Mouse (Mus musculus) forebrain, embryonic 13.5 days (tissue): ENCODE measurements around the gene Ifna2. TPM values are rescaled to one million over a fixed set of nuclear protein-coding genes. Genes with fewer than 3 reads are reported as not detected.

Experiments
- ATAC-seq: fragments of 200-750 bp; cut with Nextera tagmentation; 2 replicates; pipeline ENCODE4 v1.8.0; 2017
- H3K27ac ChIP-seq: fragments of 300-500 bp; sonication (generic); 2 replicates; pipeline ENCODE4 v1.5.1; 2015; ENCODE audit warnings: inconsistent platforms, mild to moderate bottlenecking, moderate library complexity
- H3K27me3 ChIP-seq: fragments of 300-500 bp; sonication (generic); 2 replicates; pipeline ENCODE4 v1.6.1; 2015; ENCODE audit warnings: mild to moderate bottlenecking, inconsistent platforms
- H3K36me3 ChIP-seq: fragments of 300-500 bp; sonication (generic); 2 replicates; pipeline ENCODE4 v1.6.1; 2015; ENCODE audit warnings: mild to moderate bottlenecking, inconsistent platforms; ENCODE audit not compliant: poor library complexity, severe bottlenecking
- H3K4me1 ChIP-seq: fragments of 300-500 bp; sonication (generic); 2 replicates; pipeline ENCODE4 v1.6.1; 2015; ENCODE audit warnings: inconsistent platforms
- H3K4me2 ChIP-seq: fragments of 300-500 bp; sonication (generic); 2 replicates; pipeline ENCODE4 v1.6.1; 2015; ENCODE audit warnings: inconsistent platforms, mild to moderate bottlenecking, moderate library complexity
- H3K4me3 ChIP-seq: fragments of 300-500 bp; sonication (generic); 2 replicates; pipeline ENCODE4 v1.5.1; 2015; ENCODE audit warnings: mild to moderate bottlenecking, inconsistent platforms
- H3K9ac ChIP-seq: fragments of 300-500 bp; sonication (generic); 2 replicates; pipeline ENCODE4 v1.6.1; 2015; ENCODE audit warnings: mild to moderate bottlenecking, inconsistent platforms
- H3K9me3 ChIP-seq: fragments of 300-500 bp; sonication (generic); replicated peaks from 2 replicates; pipeline ENCODE4 v1.6.1; 2016; ENCODE audit warnings: inconsistent platforms
- WGBS: fragments of 180-500 bp; shearing (Covaris S2); methylation state at CpG from one replicate; pipeline ENCODE4 v1.1.7; 2015; 5-methylcytosine and 5-hydroxymethylcytosine counted together
- polyA plus RNA-seq: library from polyadenylated mRNA; unstranded; fragments of >200 nt; fragmentation: Nextera tagmentation; extraction: Ambion mirVana; gene quantifications from 2 replicates; pipeline ENCODE4 v1.2.1, GENCODE M21; 2015

The Ifna2 gene
- polyA plus RNA-seq, 1 experiment from 2014 or later = not detected

GRCm38 (mm10) chr4:88641077-88641831, 42.5 kb downstream of the Ifna2 start:
- Histone ChIP-seq H3K9me3 (no peaks in the 10 kb centered on the region; the same call in 1 of the 2 replicates), H3K36me3 (no peaks in the 10 kb centered on the region), H3K9ac (no peak overlapping the region), H3K4me3 (0 out of 2 replicates have a peak overlapping the region, but pooled peaks have one; percentile 27), H3K27me3 (no peaks in the 10 kb centered on the region), H3K4me2 (peak overlapping the region; percentile 49), H3K4me1 (no peaks in the 10 kb centered on the region), H3K27ac (no peak overlapping the region)
- ATAC-seq = peak; percentile 97
- 14% methylated on average over 11 of the region's 11 CpGs for WGBS

- H3K9me3 ChIP-seq = no peaks in the 10 kb centered on the region; the same call in 1 of the 2 replicates
- no peaks in the 10 kb centered on the region for H3K4me1 ChIP-seq
- no peaks in the 10 kb centered on the region for H3K27me3 ChIP-seq
- H3K36me3 ChIP-seq = no peaks in the 10 kb centered on the region
- ATAC-seq = no peak
- no peak overlapping the region for H3K9ac ChIP-seq
- WGBS = 66% methylated on average over 8 of the region's 8 CpGs
- H3K27ac ChIP-seq = no peak overlapping the region
- H3K4me2 ChIP-seq = peak overlapping the region; percentile 49
- H3K4me3 ChIP-seq = 0 out of 2 replicates have a peak overlapping the region, but pooled peaks have one; percentile 27
These were observed 43.0 kb downstream of the Ifna2 start for GRCm38 (mm10) chr4:88640704-88641076.

DNA sequence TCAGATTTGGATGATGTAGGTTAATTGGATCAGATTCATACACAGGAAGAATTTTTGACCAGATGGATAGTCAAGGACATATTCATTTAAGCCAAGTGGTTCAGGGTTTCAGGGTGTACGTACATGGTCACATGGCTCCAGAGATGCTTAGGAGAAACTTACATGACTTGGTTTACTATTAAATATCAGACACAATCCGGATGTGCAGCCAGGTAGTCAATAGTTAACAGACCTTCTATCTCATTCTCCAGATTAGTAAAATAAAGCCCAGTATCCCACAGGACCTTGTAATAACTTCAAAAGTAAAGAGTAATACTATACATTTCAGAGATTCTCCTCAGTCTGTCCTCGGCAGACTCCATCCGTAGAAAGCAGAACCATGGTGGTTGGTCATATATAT, 49.4 kb downstream of the Ifna2 start, which contains the start of gene C87499:
Gene C87499, minus strand, starts transcription at position 101 of the 400 bp plus-strand sequence.
- H3K4me2 ChIP-seq = no peak within 1 kb of the TSS
- H3K36me3 ChIP-seq = no peaks in the 10 kb centered on the region
- H3K9ac ChIP-seq = no peak within 1 kb of the TSS
- WGBS = 89% methylated on average over 4 of the region's 4 CpGs
- H3K27ac ChIP-seq = no peak within 1 kb of the TSS
- no peak for ATAC-seq
- H3K9me3 ChIP-seq = no peaks in the 10 kb centered on the region
- H3K4me3 ChIP-seq = no peak within 1 kb of the TSS
- H3K27me3 ChIP-seq = no peaks in the 10 kb centered on the region
- no peaks in the 10 kb centered on the region for H3K4me1 ChIP-seq

Other genes with a start within 250 kb of the Ifna2 start
- gene Hacd4, start 245.0 kb downstream of the Ifna2 start, polyA plus RNA-seq = 1.9 and 2.0 TPM in 2 replicates
- gene Ifnb1, start 161.1 kb downstream of the Ifna2 start, polyA plus RNA-seq = not detected in 2 replicates
- gene Ifna15, start 125.7 kb downstream of the Ifna2 start, polyA plus RNA-seq = not detected in 2 replicates
- gene Ifna14, start 112.1 kb downstream of the Ifna2 start, polyA plus RNA-seq = not detected in 2 replicates
- gene Ifna9, start 91.5 kb downstream of the Ifna2 start, polyA plus RNA-seq = not detected in 2 replicates
- gene Ifna12, start 80.5 kb downstream of the Ifna2 start, polyA plus RNA-seq = not detected in 2 replicates
- not detected in 2 replicates for gene C87499, start 49.5 kb downstream of the Ifna2 start, polyA plus RNA-seq
- gene Ifna13, start 39.5 kb downstream of the Ifna2 start, polyA plus RNA-seq = not detected in 2 replicates
- not detected in 2 replicates for gene Ifna16, start 7.0 kb downstream of the Ifna2 start, polyA plus RNA-seq
- not detected in 2 replicates for gene Ifnab, start 7.4 kb upstream of the Ifna2 start, polyA plus RNA-seq
- 1.1 and 2.1 TPM in 2 replicates for gene Gm26566, start 37.9 kb upstream of the Ifna2 start, polyA plus RNA-seq
- 120 and 125 TPM in 2 replicates for gene Klhl9, start 38.6 kb upstream of the Ifna2 start, polyA plus RNA-seq
- gene Gm13271, start 71.0 kb upstream of the Ifna2 start, polyA plus RNA-seq = not detected in 2 replicates
- gene Gm13283, start 76.2 kb upstream of the Ifna2 start, polyA plus RNA-seq = 0.17 TPM in 1 of 2 replicates, not detected in the other
- not detected in 2 replicates for gene Gm13290, start 89.9 kb upstream of the Ifna2 start, polyA plus RNA-seq
- not detected in 2 replicates for gene Gm13289, start 93.0 kb upstream of the Ifna2 start, polyA plus RNA-seq
- not detected in 2 replicates for gene Gm13272, start 95.9 kb upstream of the Ifna2 start, polyA plus RNA-seq
- gene Ifnz, start 98.2 kb upstream of the Ifna2 start, polyA plus RNA-seq = 0.18 TPM in 1 of 2 replicates, not detected in the other
- not detected in 2 replicates for gene Gm13276, start 101.8 kb upstream of the Ifna2 start, polyA plus RNA-seq
- gene Gm13277, start 104.7 kb upstream of the Ifna2 start, polyA plus RNA-seq = not detected in 2 replicates
- gene Gm13278, start 107.6 kb upstream of the Ifna2 start, polyA plus RNA-seq = not detected in 2 replicates
- not detected in 2 replicates for gene Gm13275, start 110.6 kb upstream of the Ifna2 start, polyA plus RNA-seq
- not detected in 2 replicates for gene Gm13279, start 113.5 kb upstream of the Ifna2 start, polyA plus RNA-seq
- 0.43 TPM in 1 of 2 replicates, not detected in the other for gene Gm13285, start 115.8 kb upstream of the Ifna2 start, polyA plus RNA-seq
- gene Gm13287, start 119.3 kb upstream of the Ifna2 start, polyA plus RNA-seq = not detected in 2 replicates
- not detected in 2 replicates for gene Gm13288, start 121.6 kb upstream of the Ifna2 start, polyA plus RNA-seq
- not detected in 2 replicates for gene Ifna7, start 132.3 kb upstream of the Ifna2 start, polyA plus RNA-seq
- gene Ifna11, start 136.0 kb upstream of the Ifna2 start, polyA plus RNA-seq = not detected in 2 replicates
- gene Ifna6, start 143.5 kb upstream of the Ifna2 start, polyA plus RNA-seq = not detected in 2 replicates
- not detected in 2 replicates for gene Ifna5, start 151.6 kb upstream of the Ifna2 start, polyA plus RNA-seq
- gene Ifna4, start 157.9 kb upstream of the Ifna2 start, polyA plus RNA-seq = not detected in 2 replicates
- gene Ifna1, start 166.2 kb upstream of the Ifna2 start, polyA plus RNA-seq = not detected in 2 replicates
- gene Ifne, start 196.3 kb upstream of the Ifna2 start, polyA plus RNA-seq = not detected in 2 replicates